In the genomic region with DNA sequence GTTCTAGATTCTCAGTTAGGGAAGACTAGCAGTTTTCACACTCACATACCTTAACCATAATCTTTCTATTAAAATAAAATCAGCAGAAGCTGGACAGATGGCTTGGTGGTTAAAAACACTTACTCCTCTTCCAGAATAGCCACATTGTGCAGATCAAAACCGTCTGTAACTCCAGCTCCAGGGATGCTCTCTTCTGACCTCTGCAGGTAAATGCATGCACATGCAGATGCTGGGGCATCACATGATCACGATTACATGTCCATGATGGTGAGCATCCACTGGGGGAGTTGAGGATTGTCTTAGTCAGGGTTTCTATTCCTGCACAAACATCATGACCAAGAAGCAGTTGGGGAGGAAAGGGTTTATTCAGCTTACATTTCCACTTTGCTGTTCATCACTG, we compare ENCODE assay signal across 17 mouse cellular contexts.
A peak's percentile ranks its signal among the peaks of the same experiment; 100 is the strongest.
DNase-seq lines count a peak whose midpoint lies in the region; TF ChIP-seq lines count a peak whose summit lies in the region.
"Had no signal": no experiment of that assay in that cellular context is flagged by ENCODE, and none has a peak within 500 bp of the region (broad histone marks: within the 10 kb centered on the region; RNA-seq: fewer than 3 reads in every experiment).

No protein-coding gene starts in this region.

- no peak for TF ChIP-seq POLR2A in cortical plate, adult 2 months (IDR thresholded peaks at IDR 0.05; ENCODE audit: extremely low read depth, insufficient read depth, low read length)

- DNase-seq in embryo, embryonic 10.5 days (ENCODE audit: low spot score), result peak; percentile 12
- no peak for DNase-seq in embryo, embryonic 10 days (ENCODE audit: low spot score)
- DNase-seq in left cerebral cortex, adult 2 months (ENCODE audit: extremely low spot score in 1 of 2, low spot score in 2 of 2), result no peak
- DNase-seq in left cerebral cortex, postnatal 4 days, result no peak
- peak; percentile 6 for DNase-seq in NIH3T3 (ENCODE audit: low read depth)
- DNase-seq in kidney, adult 8-10 months, result no peak
- DNase-seq in heart, postnatal 25 days (ENCODE audit: low spot score), result no peak
- DNase-seq: adrenal gland, adult 8-10 months; kidney, postnatal 14 days; lung, postnatal 14 days; thymus, postnatal 25 days had no signal

- no peaks in the 10 kb centered on the region for H3K4me1 ChIP-seq in cortical plate, adult 2 months (ENCODE audit: control insufficient read depth, insufficient read depth, low read length)
- H3K4me1 ChIP-seq: forebrain, embryonic 10.5 days; heart, embryonic 13.5 days; hindbrain, embryonic 10.5 days; limb, embryonic 12.5 days had no signal

- H3K27ac ChIP-seq in left cerebral cortex, adult 2 months, result no peak overlapping the region
- H3K27ac ChIP-seq in cortical plate, adult 2 months (ENCODE audit: insufficient read depth, low read length), result no peak overlapping the region
- H3K27ac ChIP-seq: forebrain, embryonic 10.5 days; heart, embryonic 13.5 days; hindbrain, embryonic 10.5 days; limb, embryonic 12.5 days; liver, embryonic 14.5 days had no signal

- peak; percentile 41 for TF ChIP-seq CTCF in left cerebral cortex, adult 2 months (IDR thresholded peaks at IDR 0.05)
- 0 out of 2 replicates have a peak, but pooled peaks have one; percentile 13 for TF ChIP-seq CTCF in cortical plate, adult 2 months (IDR thresholded peaks at IDR 0.05; ENCODE audit: extremely low read depth, insufficient read depth, low read length)

- intact Hi-C loops in left cerebral cortex, adult 2 months (cut with DNase I), result no loop called here
- intact Hi-C loops in left cerebral cortex, postnatal 4 days (cut with DNase I), result no loop called here
- intact Hi-C loops in heart, postnatal 25 days (cut with DNase I), result no loop called here

- H3K4me3 ChIP-seq in left cerebral cortex, adult 2 months, result no peak overlapping the region
- H3K4me3 ChIP-seq in cortical plate, adult 2 months (ENCODE audit: insufficient read depth, low read length), result no peak overlapping the region
- H3K4me3 ChIP-seq: forebrain, embryonic 10.5 days; heart, embryonic 13.5 days; hindbrain, embryonic 10.5 days; limb, embryonic 12.5 days had no signal

Comparison
In these comparisons a context has a peak if more than half of its experiments do, and no peak if none do; other contexts are left out.
1. DNase-seq: peak in embryo, embryonic 10.5 days (single experiment) and NIH3T3 (single experiment); none in embryo, embryonic 10 days (single experiment), left cerebral cortex, adult 2 months (0 of 2), left cerebral cortex, postnatal 4 days (single experiment), kidney, adult 8-10 months (0 of 2) and heart, postnatal 25 days (single experiment).